25 mouse cellular contexts compared by ENCODE assay signal in genomic region chr12:32924245-32924644, GRCm38 (mm10). TPM values are rescaled to one million over a fixed set of nuclear protein-coding genes. Genes with fewer than 3 reads are reported as not detected.
DNase-seq lines count a peak whose midpoint lies in the region; ATAC-seq and TF ChIP-seq lines count a peak whose summit lies in the region.
"Had no signal": no experiment of that assay in that cellular context is flagged by ENCODE, and none has a peak within 500 bp of the region (broad histone marks: within the 10 kb centered on the region; RNA-seq: fewer than 3 reads in every experiment).

No protein-coding gene starts in this region.

- H3K36me3 ChIP-seq in intestine, postnatal 0 days (ENCODE audit: control insufficient read depth, insufficient read depth) = no peaks in the 10 kb centered on the region
- no peaks in the 10 kb centered on the region for H3K36me3 ChIP-seq in intestine, embryonic 15.5 days
- H3K36me3 ChIP-seq in kidney, embryonic 14.5 days (ENCODE audit: control insufficient read depth, insufficient read depth, low read length) = no peaks in the 10 kb centered on the region
- H3K36me3 ChIP-seq: embryonic facial prominence, embryonic 12.5 days; heart, embryonic 12.5 days; stomach, embryonic 15.5 days had no signal

- H3K27me3 ChIP-seq in intestine, postnatal 0 days (replicated peaks; ENCODE audit: control insufficient read depth, insufficient read depth, low read length) = no peaks in the 10 kb centered on the region
- H3K27me3 ChIP-seq in intestine, embryonic 15.5 days (replicated peaks) = no peaks in the 10 kb centered on the region
- H3K27me3 ChIP-seq in kidney, embryonic 14.5 days (ENCODE audit: control insufficient read depth, insufficient read depth, low read length) = no peaks in the 10 kb centered on the region
- H3K27me3 ChIP-seq: stomach, embryonic 15.5 days had no signal

- H3K27ac ChIP-seq in intestine, postnatal 0 days (ENCODE audit: low read depth, low read length) = no peak overlapping the region
- H3K27ac ChIP-seq in intestine, embryonic 15.5 days = no peak overlapping the region
- no peak overlapping the region for H3K27ac ChIP-seq in kidney, embryonic 14.5 days (ENCODE audit: low read depth, low read length)
- no peak overlapping the region for H3K27ac ChIP-seq in layer of hippocampus, adult 2 months
- H3K27ac ChIP-seq: embryonic facial prominence, embryonic 12.5 days; hindbrain, embryonic 14.5 days; liver, embryonic 14.5 days; stomach, embryonic 15.5 days had no signal

- H3K4me2 ChIP-seq in intestine, postnatal 0 days (replicated peaks; ENCODE audit: low read depth) = no peak overlapping the region
- H3K4me2 ChIP-seq in intestine, embryonic 15.5 days (replicated peaks) = no peak overlapping the region
- no peak overlapping the region for H3K4me2 ChIP-seq in kidney, embryonic 14.5 days (replicated peaks; ENCODE audit: low read depth, low read length)
- H3K4me2 ChIP-seq: embryonic facial prominence, embryonic 12.5 days; heart, embryonic 12.5 days; hindbrain, embryonic 14.5 days; stomach, embryonic 15.5 days had no signal

- TF ChIP-seq CTCF in intestine, postnatal 0 days (IDR thresholded peaks at IDR 0.05; ENCODE audit: low read depth) = 0 out of 2 replicates have a peak, but pooled peaks have one; percentile 7
- no peak for TF ChIP-seq CTCF in layer of hippocampus, adult 2 months (conservative IDR thresholded peaks at IDR 0.05)

- WGBS in intestine, postnatal 0 days = 46% methylated on average over 3 of the region's 3 CpGs
- 32% methylated on average over 3 of the region's 3 CpGs for WGBS in intestine, embryonic 15.5 days
- 37% methylated on average over 3 of the region's 3 CpGs for WGBS in kidney, embryonic 14.5 days

- peak; percentile 64 to 67 for DNase-seq in kidney, postnatal 25 days
- peak; percentile 80 for DNase-seq in ZHBTc4 (ENCODE audit: low read depth, low spot score)
- no peak for DNase-seq in gastrocnemius, postnatal 25 days
- DNase-seq in layer of hippocampus, adult 2 months (ENCODE audit: low spot score in 2 of 2) = no peak
- DNase-seq: adrenal gland, postnatal 10 days; cerebellum, adult 8-10 months; cerebellum, postnatal 25 days; embryo, embryonic 11 days; gastrocnemius, postnatal 36 days; heart, adult 18-20 months; layer of hippocampus, adult 9-11 months; liver; lung, adult 2 months; lung, postnatal 10 days; midbrain, embryonic 14.5 days; thymus, postnatal 14 days had no signal

- no peaks in the 10 kb centered on the region for H3K9me3 ChIP-seq in intestine, postnatal 0 days (ENCODE audit: control insufficient read depth)
- no peaks in the 10 kb centered on the region for H3K9me3 ChIP-seq in intestine, embryonic 15.5 days
- H3K9me3 ChIP-seq in kidney, embryonic 14.5 days (ENCODE audit: control insufficient read depth, low read length) = no peaks in the 10 kb centered on the region
- H3K9me3 ChIP-seq: embryonic facial prominence, embryonic 12.5 days; stomach, embryonic 15.5 days had no signal

- no peaks in the 10 kb centered on the region for H3K4me1 ChIP-seq in intestine, postnatal 0 days (replicated peaks; ENCODE audit: control insufficient read depth, insufficient read depth, low read length)
- 0 out of 2 replicates have a peak, but pooled peaks cover 5% of the 10 kb centered on the region for H3K4me1 ChIP-seq in intestine, embryonic 15.5 days (replicated peaks)
- no peaks in the 10 kb centered on the region for H3K4me1 ChIP-seq in kidney, embryonic 14.5 days (ENCODE audit: control insufficient read depth, insufficient read depth, low read length)

- H3K4me3 ChIP-seq in intestine, postnatal 0 days (ENCODE audit: low read depth, low read length) = no peak overlapping the region
- no peak overlapping the region for H3K4me3 ChIP-seq in intestine, embryonic 15.5 days (replicated peaks)
- no peak overlapping the region for H3K4me3 ChIP-seq in kidney, embryonic 14.5 days (ENCODE audit: low read length)
- H3K4me3 ChIP-seq in layer of hippocampus, adult 2 months = no peak overlapping the region
- H3K4me3 ChIP-seq: embryonic facial prominence, embryonic 12.5 days; heart, embryonic 12.5 days; stomach, embryonic 15.5 days had no signal

- H3K9ac ChIP-seq in intestine, postnatal 0 days (ENCODE audit: low read depth, low read length) = no peak overlapping the region
- H3K9ac ChIP-seq in intestine, embryonic 15.5 days = no peak overlapping the region
- no peak overlapping the region for H3K9ac ChIP-seq in kidney, embryonic 14.5 days (ENCODE audit: low read depth, low read length)
- H3K9ac ChIP-seq: embryonic facial prominence, embryonic 12.5 days; heart, embryonic 12.5 days; hindbrain, embryonic 14.5 days; liver, embryonic 14.5 days; stomach, embryonic 15.5 days had no signal

- no peak for ATAC-seq in intestine, postnatal 0 days
- ATAC-seq in intestine, embryonic 15.5 days = no peak
- no peak for ATAC-seq in kidney, embryonic 14.5 days (ENCODE audit: low FRiP score, low TSS enrichment)
- ATAC-seq: forebrain, embryonic 14.5 days had no signal

RNA-seq across cellular contexts. Expression of gene Sypl, which starts 29.4 kb away (rescaled TPM):
- polyA plus RNA-seq in intestine, postnatal 0 days (2015; fragmentation: Nextera tagmentation; extraction: Ambion mirVana) = 176 and 181 TPM in 2 replicates
- 157 and 159 TPM in 2 replicates for polyA plus RNA-seq in intestine, embryonic 15.5 days (2015; fragmentation: Nextera tagmentation; extraction: Ambion mirVana)
- polyA plus RNA-seq in kidney, embryonic 14.5 days (2014; fragmentation: Nextera tagmentation; extraction: Ambion mirVana) = 104 and 135 TPM in 2 replicates
- 100 to 1,000 TPM; 124 to 147 TPM for total RNA-seq in gastrocnemius, postnatal 25 days (2021)
- total RNA-seq in layer of hippocampus, adult 2 months (2021) = 10 to 100 TPM; 44.1 to 46.0 TPM

Comparison
In these comparisons a context has a peak if more than half of its experiments do, and no peak if none do; other contexts are left out.
1. DNase-seq: peak in kidney, postnatal 25 days (2 of 2) and ZHBTc4 (single experiment); none in gastrocnemius, postnatal 25 days (single experiment) and layer of hippocampus, adult 2 months (0 of 2).